Mouse (Mus musculus) lung, postnatal 0 days (tissue): ENCODE data around the gene Twsg1. TPM values are rescaled to one million over a fixed set of nuclear protein-coding genes. Genes with fewer than 3 reads are reported as not detected.

Experiments
- ATAC-seq: fragments of 200-750 bp; cut with Nextera tagmentation; 2 replicates; pipeline ENCODE4 v1.8.0; 2017; ENCODE audit warnings: moderate library complexity
- DNase-seq: peaks from one replicate; pipeline ENCODE4 v3.0.0-alpha.2; 2016; ENCODE audit warnings: low spot score
- H3K27ac ChIP-seq: fragments of 300-500 bp; sonication (generic); 2 replicates; pipeline ENCODE4 v1.5.1; 2014; ENCODE audit warnings: antibody characterized with exemption, mild to moderate bottlenecking, low read length, mixed read lengths
- H3K27me3 ChIP-seq: fragments of 300-500 bp; sonication (generic); replicated peaks from 2 replicates; pipeline ENCODE4 v1.6.1; 2014; ENCODE audit warnings: low read length, mixed read lengths; ENCODE audit not compliant: insufficient read depth
- H3K36me3 ChIP-seq: fragments of 300-500 bp; sonication (generic); 2 replicates; pipeline ENCODE4 v1.6.1; 2014; ENCODE audit warnings: low read length, mixed read lengths; ENCODE audit not compliant: insufficient read depth
- H3K4me1 ChIP-seq: fragments of 300-500 bp; sonication (generic); 2 replicates; pipeline ENCODE4 v1.6.1; 2014; ENCODE audit warnings: antibody characterized with exemption, low read depth, low read length, mixed read lengths; ENCODE audit not compliant: insufficient read depth
- H3K4me2 ChIP-seq: fragments of 300-500 bp; sonication (generic); replicated peaks from 2 replicates; pipeline ENCODE4 v1.6.1; 2014; ENCODE audit warnings: low read depth, mild to moderate bottlenecking, low read length, moderate library complexity, mixed read lengths
- H3K4me3 ChIP-seq: fragments of 300-500 bp; sonication (generic); 2 replicates; pipeline ENCODE4 v1.5.1; 2014; ENCODE audit warnings: low read depth, low read length
- H3K9ac ChIP-seq: fragments of 300-500 bp; sonication (generic); replicated peaks from 2 replicates; pipeline ENCODE4 v1.6.1; 2014; ENCODE audit warnings: low read depth, mild to moderate bottlenecking
- H3K9me3 ChIP-seq: fragments of 300-500 bp; sonication (generic); 2 replicates; pipeline ENCODE4 v1.6.1; 2016; ENCODE audit warnings: low read length, mixed read lengths
- CTCF ChIP-seq: IDR thresholded peaks from 2 replicates; pipeline ENCODE4 v1.5.1; 2016; ENCODE audit warnings: antibody characterized with exemption, mild to moderate bottlenecking
- EP300 ChIP-seq: IDR thresholded peaks from 2 replicates; pipeline ENCODE4 v1.6.1; 2016; ENCODE audit warnings: antibody characterized with exemption, mild to moderate bottlenecking, control low read depth
- WGBS: fragments of 180-500 bp; shearing (Covaris S2); extraction: QIAGEN DNeasy Blood & Tissue Kit; methylation state at CpG from one replicate; pipeline ENCODE4 v1.1.7; 2014; 5-methylcytosine and 5-hydroxymethylcytosine counted together
- polyA plus RNA-seq: library from polyadenylated mRNA; unstranded; fragments of >200 nt; fragmentation: Nextera tagmentation; extraction: Ambion mirVana; gene quantifications from 2 replicates; pipeline ENCODE4 v1.2.1, GENCODE M21; 2015

Gene Twsg1
- polyA plus RNA-seq, 1 experiment from 2014 or later, result 89.1 TPM

- ATAC-seq, result 0 out of 2 replicates have a peak, but pooled peaks have one; percentile 7
- Histone ChIP-seq H3K4me2 (no peak overlapping the region), H3K9me3 (no peaks in the 10 kb centered on the region), H3K9ac (no peak overlapping the region), H3K4me3 (no peak overlapping the region), H3K27me3 (no peaks in the 10 kb centered on the region), H3K36me3 (peaks cover 8% of the 10 kb centered on the region; the same call in 1 of the 2 replicates), H3K27ac (peak overlapping the region; percentile 80), H3K4me1 (peaks cover 10% of the 10 kb centered on the region)
- WGBS, result 87% methylated on average over 7 of the region's 7 CpGs
- no peak for TF ChIP-seq EP300
- peak; percentile 35 for DNase-seq
These were observed 20.7 kb downstream of the Twsg1 start for GRCm38 (mm10) chr17:65930158-65930826.

- DNase-seq (peak; percentile 84), ATAC-seq (peak; percentile 78)
- Histone ChIP-seq H3K4me1 (peaks cover 10% of the 10 kb centered on the region), H3K4me3 (no peak overlapping the region), H3K9ac (no peak overlapping the region), H3K27ac (peak overlapping the region; percentile 80), H3K4me2 (no peak overlapping the region), H3K9me3 (no peaks in the 10 kb centered on the region), H3K27me3 (no peaks in the 10 kb centered on the region), H3K36me3 (peaks cover 8% of the 10 kb centered on the region; the same call in 1 of the 2 replicates)
- TF ChIP-seq EP300 (no peak), CTCF (no peak; the same call in none of the 2 replicates)
- WGBS, result 66% methylated on average over 22 of the region's 22 CpGs
These were observed 21.6 kb downstream of the Twsg1 start for GRCm38 (mm10) chr17:65929319-65929978.

GRCm38 (mm10) chr17:65927077-65927476, 23.9 kb downstream of the Twsg1 start:
- 77% methylated on average over 4 of the region's 4 CpGs for WGBS
- H3K27ac ChIP-seq, result no peak overlapping the region
- DNase-seq, result no peak
- H3K4me2 ChIP-seq, result no peak overlapping the region
- H3K4me1 ChIP-seq, result peaks cover 10% of the 10 kb centered on the region
- TF ChIP-seq EP300 (no peak), CTCF (no peak)
- H3K4me3 ChIP-seq, result no peak overlapping the region
- no peaks in the 10 kb centered on the region for H3K9me3 ChIP-seq
- H3K36me3 ChIP-seq, result peaks cover 10% of the 10 kb centered on the region
- ATAC-seq, result no peak
- no peaks in the 10 kb centered on the region for H3K27me3 ChIP-seq
- no peak overlapping the region for H3K9ac ChIP-seq

- DNase-seq (peak; percentile 87), ATAC-seq (peak; percentile 74)
- peak overlapping the region; percentile 59; the same call in 1 of the 2 replicates for H3K27ac ChIP-seq
- TF ChIP-seq EP300 (peak; percentile 73), CTCF (no peak)
- H3K27me3 ChIP-seq, result no peaks in the 10 kb centered on the region
- WGBS, result 38% methylated on average over 5 of the region's 5 CpGs
- H3K9ac ChIP-seq, result no peak overlapping the region
- H3K36me3 ChIP-seq, result peaks cover 14% of the 10 kb centered on the region
- no peaks in the 10 kb centered on the region for H3K9me3 ChIP-seq
- no peaks in the 10 kb centered on the region for H3K4me1 ChIP-seq
- H3K4me3 ChIP-seq, result no peak overlapping the region
- H3K4me2 ChIP-seq, result no peak overlapping the region
These were observed 26.8 kb downstream of the Twsg1 start for GRCm38 (mm10) chr17:65924218-65924617.

GRCm38 (mm10) chr17:65921975-65922374, 29.1 kb downstream of the Twsg1 start:
- no peak for DNase-seq
- Histone ChIP-seq H3K27ac (no peak overlapping the region), H3K9me3 (no peaks in the 10 kb centered on the region), H3K4me2 (no peak overlapping the region), H3K4me1 (no peaks in the 10 kb centered on the region), H3K36me3 (peaks cover 14% of the 10 kb centered on the region; the same call in 1 of the 2 replicates), H3K9ac (no peak overlapping the region), H3K27me3 (no peaks in the 10 kb centered on the region), H3K4me3 (no peak overlapping the region)
- 85% methylated on average over 6 of the region's 6 CpGs for WGBS
- ATAC-seq, result no peak
- TF ChIP-seq CTCF (no peak), EP300 (no peak)

- DNase-seq (no peak), ATAC-seq (no peak)
- TF ChIP-seq CTCF (no peak), EP300 (no peak)
- no peak overlapping the region for H3K9ac ChIP-seq
- H3K9me3 ChIP-seq, result no peaks in the 10 kb centered on the region
- peaks cover 2% of the 10 kb centered on the region; the same call in 1 of the 2 replicates for H3K4me1 ChIP-seq
- H3K4me2 ChIP-seq, result no peak overlapping the region
- H3K27me3 ChIP-seq, result no peaks in the 10 kb centered on the region
- peaks cover 11% of the 10 kb centered on the region; the same call in 1 of the 2 replicates for H3K36me3 ChIP-seq
- H3K27ac ChIP-seq, result no peak overlapping the region
- no peak overlapping the region for H3K4me3 ChIP-seq
- WGBS, result 61% methylated on average over 3 of the region's 3 CpGs
These were observed 31.8 kb downstream of the Twsg1 start for GRCm38 (mm10) chr17:65919235-65919634.
